Mouse (Mus musculus): Measurements from ENCODE around the gene Tceal5.

DNA sequence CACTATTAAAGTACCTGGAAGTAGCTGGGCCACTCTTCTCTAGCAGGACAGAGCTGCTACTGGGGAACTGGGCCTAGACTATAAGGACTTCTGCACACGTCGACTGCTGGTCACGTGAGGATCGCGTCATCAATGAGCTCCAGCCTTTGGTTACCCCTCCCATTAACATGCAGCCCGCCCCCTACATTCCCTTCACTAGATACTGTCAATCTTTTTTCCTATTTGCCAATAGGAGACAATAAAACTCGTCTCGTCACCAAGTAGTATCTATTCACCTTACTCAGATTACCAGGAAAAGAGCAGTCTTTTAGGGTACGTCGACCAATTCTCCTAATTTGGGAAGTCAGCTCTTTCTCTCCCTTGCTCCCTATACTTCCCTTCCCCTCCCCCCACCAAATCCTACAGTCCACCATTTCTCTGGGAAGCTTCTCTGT lies 31.5 kb downstream of the Tceal5 start, which contains the start of gene Tceal8:
- TF ChIP-seq CTCF (IDR thresholded peaks at IDR 0.05; ENCODE audit: extremely low read depth, insufficient read depth, insufficient read length, insufficient replicate concordance) (no peak), POLR2A (IDR thresholded peaks at IDR 0.05; ENCODE audit: low read depth, low read length) (no peak)

All from spleen, adult 2 months (tissue).